Mouse (Mus musculus) neural tube, embryonic 15.5 days (tissue): Measurements from ENCODE around the gene Arhgap31. TPM values are rescaled to one million over a fixed set of nuclear protein-coding genes. Genes with fewer than 3 reads are reported as not detected.

Source experiments
- ATAC-seq: fragments of 200-750 bp; cut with Nextera tagmentation; 2 replicates; pipeline ENCODE4 v1.8.0; 2017; ENCODE audit warnings: mild to moderate bottlenecking, moderate TSS enrichment, moderate library complexity; ENCODE audit not compliant: low FRiP score
- H3K27ac ChIP-seq: fragments of 300-500 bp; sonication (generic); replicated peaks from 2 replicates; pipeline ENCODE4 v1.5.1; 2015; ENCODE audit warnings: mild to moderate bottlenecking, inconsistent platforms
- H3K27me3 ChIP-seq: fragments of 300-500 bp; sonication (generic); replicated peaks from 2 replicates; pipeline ENCODE4 v1.6.1; 2015; ENCODE audit warnings: inconsistent platforms
- H3K36me3 ChIP-seq: fragments of 300-500 bp; sonication (generic); 2 replicates; pipeline ENCODE4 v1.6.1; 2015; ENCODE audit warnings: inconsistent platforms
- H3K4me1 ChIP-seq: fragments of 300-500 bp; sonication (generic); 2 replicates; pipeline ENCODE4 v1.6.1; 2015; ENCODE audit warnings: inconsistent platforms
- H3K4me2 ChIP-seq: fragments of 300-500 bp; sonication (generic); 2 replicates; pipeline ENCODE4 v1.6.1; 2015; ENCODE audit warnings: inconsistent platforms, mild to moderate bottlenecking, moderate library complexity
- H3K4me3 ChIP-seq: fragments of 300-500 bp; sonication (generic); replicated peaks from 2 replicates; pipeline ENCODE4 v1.5.1; 2015; ENCODE audit warnings: mild to moderate bottlenecking, inconsistent platforms
- H3K9ac ChIP-seq: fragments of 300-500 bp; sonication (generic); replicated peaks from 2 replicates; pipeline ENCODE4 v1.6.1; 2015; ENCODE audit warnings: mild to moderate bottlenecking, inconsistent platforms
- H3K9me3 ChIP-seq: fragments of 300-500 bp; sonication (generic); replicated peaks from 2 replicates; pipeline ENCODE4 v1.6.1; 2016; ENCODE audit warnings: inconsistent platforms
- WGBS: fragments of 180-500 bp; shearing (Covaris S2); methylation state at CpG from one replicate; pipeline ENCODE4 v1.1.7; 2015; ENCODE audit warnings: mixed read lengths; 5-methylcytosine and 5-hydroxymethylcytosine counted together
- polyA plus RNA-seq: library from polyadenylated mRNA; unstranded; fragments of >200 nt; fragmentation: Nextera tagmentation; extraction: Ambion mirVana; gene quantifications from 2 replicates; pipeline ENCODE4 v1.2.1, GENCODE M21; 2015

The Arhgap31 gene
- polyA plus RNA-seq, 1 experiment from 2014 or later = 5.9 TPM

GRCm38 (mm10) chr16:38617977-38618376 lies 95.1 kb downstream of the Arhgap31 start:
- no peak overlapping the region for H3K4me2 ChIP-seq
- no peak overlapping the region for H3K4me3 ChIP-seq
- no peak overlapping the region for H3K27ac ChIP-seq
- ATAC-seq = no peak
- no peaks in the 10 kb centered on the region for H3K27me3 ChIP-seq
- no peak overlapping the region for H3K9ac ChIP-seq
- no peaks in the 10 kb centered on the region for H3K36me3 ChIP-seq
- no peaks in the 10 kb centered on the region for H3K9me3 ChIP-seq
- 96% methylated on average over 13 of the region's 13 CpGs for WGBS
- peaks cover 2% of the 10 kb centered on the region; the same call in 1 of the 2 replicates for H3K4me1 ChIP-seq

- Histone ChIP-seq H3K4me1 (peaks cover 2% of the 10 kb centered on the region; the same call in 1 of the 2 replicates), H3K4me3 (no peak overlapping the region), H3K9me3 (no peaks in the 10 kb centered on the region; the same call in 1 of the 2 replicates), H3K27me3 (no peaks in the 10 kb centered on the region), H3K27ac (no peak overlapping the region), H3K36me3 (peaks cover 9% of the 10 kb centered on the region; the same call in 1 of the 2 replicates), H3K9ac (no peak overlapping the region), H3K4me2 (no peak overlapping the region)
- 77% methylated on average over 6 of the region's 6 CpGs for WGBS
- no peak for ATAC-seq
These were observed 99.4 kb downstream of the Arhgap31 start for GRCm38 (mm10) chr16:38613646-38614045.

GRCm38 (mm10) chr16:38612646-38613045 lies 100.4 kb downstream of the Arhgap31 start:
- Histone ChIP-seq H3K4me2 (no peak overlapping the region), H3K36me3 (peaks cover 9% of the 10 kb centered on the region; the same call in 1 of the 2 replicates), H3K9ac (no peak overlapping the region), H3K27ac (no peak overlapping the region), H3K4me1 (peaks cover 2% of the 10 kb centered on the region; the same call in 1 of the 2 replicates), H3K4me3 (no peak overlapping the region), H3K9me3 (no peaks in the 10 kb centered on the region; the same call in 1 of the 2 replicates), H3K27me3 (no peaks in the 10 kb centered on the region)
- no peak for ATAC-seq
- WGBS = 61% methylated on average over 5 of the region's 5 CpGs

- H3K4me1 ChIP-seq = peaks cover 2% of the 10 kb centered on the region; the same call in 1 of the 2 replicates
- H3K27me3 ChIP-seq = no peaks in the 10 kb centered on the region
- WGBS = 79% methylated on average over 18 of the region's 18 CpGs
These were observed 104.0 kb downstream of the Arhgap31 start for GRCm38 (mm10) chr16:38609092-38609491.

GRCm38 (mm10) chr16:38608687-38609086 lies 104.4 kb downstream of the Arhgap31 start:
- H3K27me3 ChIP-seq = no peaks in the 10 kb centered on the region
- no peaks in the 10 kb centered on the region; the same call in 1 of the 2 replicates for H3K9me3 ChIP-seq
- no peak overlapping the region for H3K4me3 ChIP-seq
- no peak overlapping the region for H3K4me2 ChIP-seq
- no peak for ATAC-seq
- peaks cover 9% of the 10 kb centered on the region; the same call in 1 of the 2 replicates for H3K36me3 ChIP-seq
- 85% methylated on average over 12 of the region's 12 CpGs for WGBS
- H3K9ac ChIP-seq = no peak overlapping the region
- H3K4me1 ChIP-seq = no peaks in the 10 kb centered on the region
- no peak overlapping the region for H3K27ac ChIP-seq

More at GRCm38 (mm10) chr16:38609092-38609491, 104.0 kb downstream of the Arhgap31 start:
- Histone ChIP-seq H3K9me3 (no peaks in the 10 kb centered on the region; the same call in 1 of the 2 replicates), H3K27ac (no peak overlapping the region), H3K4me3 (no peak overlapping the region), H3K9ac (no peak overlapping the region), H3K36me3 (peaks cover 9% of the 10 kb centered on the region; the same call in 1 of the 2 replicates), H3K4me2 (no peak overlapping the region)
- no peak for ATAC-seq

GRCm38 (mm10) chr16:38606509-38606908 lies 106.6 kb downstream of the Arhgap31 start:
- no peak overlapping the region for H3K27ac ChIP-seq
- peaks cover 9% of the 10 kb centered on the region; the same call in 1 of the 2 replicates for H3K36me3 ChIP-seq
- no peak overlapping the region for H3K9ac ChIP-seq
- no peaks in the 10 kb centered on the region for H3K4me1 ChIP-seq
- no peak for ATAC-seq
- H3K9me3 ChIP-seq = no peaks in the 10 kb centered on the region; the same call in 1 of the 2 replicates
- H3K4me3 ChIP-seq = no peak overlapping the region
- H3K4me2 ChIP-seq = no peak overlapping the region
- no peaks in the 10 kb centered on the region for H3K27me3 ChIP-seq
- 90% methylated on average over 7 of the region's 7 CpGs for WGBS

GRCm38 (mm10) chr16:38602989-38603804 lies 109.9 kb downstream of the Arhgap31 start:
- H3K9ac ChIP-seq = no peak overlapping the region
- no peaks in the 10 kb centered on the region for H3K27me3 ChIP-seq
- no peak overlapping the region for H3K4me3 ChIP-seq
- H3K27ac ChIP-seq = no peak overlapping the region
- H3K9me3 ChIP-seq = no peaks in the 10 kb centered on the region
- no peaks in the 10 kb centered on the region for H3K36me3 ChIP-seq
- H3K4me1 ChIP-seq = no peaks in the 10 kb centered on the region
- WGBS = 55% methylated on average over 11 of the region's 11 CpGs
- ATAC-seq = no peak
- H3K4me2 ChIP-seq = peak overlapping the region; percentile 3; the same call in 1 of the 2 replicates

GRCm38 (mm10) chr16:38598986-38599680 lies 113.9 kb downstream of the Arhgap31 start:
- Histone ChIP-seq H3K4me1 (no peaks in the 10 kb centered on the region), H3K36me3 (0 out of 2 replicates have a peak, but pooled peaks cover 4% of the 10 kb centered on the region), H3K9ac (no peak overlapping the region), H3K4me2 (no peak overlapping the region), H3K4me3 (no peak overlapping the region), H3K9me3 (no peaks in the 10 kb centered on the region), H3K27me3 (no peaks in the 10 kb centered on the region), H3K27ac (no peak overlapping the region)
- ATAC-seq = no peak
- WGBS = 66% methylated on average over 11 of the region's 11 CpGs

- ATAC-seq = no peak
- H3K27ac ChIP-seq = no peak overlapping the region
- 89% methylated on average over 2 of the region's 2 CpGs for WGBS
These were observed 116.4 kb downstream of the Arhgap31 start for GRCm38 (mm10) chr16:38596651-38597050.

GRCm38 (mm10) chr16:38596099-38596498 lies 117.0 kb downstream of the Arhgap31 start:
- H3K4me1 ChIP-seq = no peaks in the 10 kb centered on the region
- no peak overlapping the region for H3K4me2 ChIP-seq
- no peaks in the 10 kb centered on the region for H3K27me3 ChIP-seq
- ATAC-seq = no peak
- peaks cover 20% of the 10 kb centered on the region for H3K36me3 ChIP-seq
- no peak overlapping the region for H3K4me3 ChIP-seq
- H3K9me3 ChIP-seq = no peaks in the 10 kb centered on the region
- 96% methylated on average over 2 of the region's 2 CpGs for WGBS
- no peak overlapping the region for H3K27ac ChIP-seq
- no peak overlapping the region for H3K9ac ChIP-seq

More at GRCm38 (mm10) chr16:38596651-38597050, 116.4 kb downstream of the Arhgap31 start:
- Histone ChIP-seq H3K9ac (no peak overlapping the region), H3K27me3 (no peaks in the 10 kb centered on the region), H3K4me2 (no peak overlapping the region), H3K4me1 (no peaks in the 10 kb centered on the region), H3K36me3 (peaks cover 15% of the 10 kb centered on the region), H3K4me3 (no peak overlapping the region), H3K9me3 (no peaks in the 10 kb centered on the region)

- WGBS = 95% methylated on average over 1 of the region's 1 CpGs
- Histone ChIP-seq H3K4me2 (no peak overlapping the region), H3K36me3 (peaks cover 26% of the 10 kb centered on the region), H3K27me3 (no peaks in the 10 kb centered on the region), H3K27ac (no peak overlapping the region), H3K9me3 (no peaks in the 10 kb centered on the region), H3K4me1 (no peaks in the 10 kb centered on the region), H3K9ac (no peak overlapping the region), H3K4me3 (no peak overlapping the region)
- ATAC-seq = no peak
These were observed 118.6 kb downstream of the Arhgap31 start for GRCm38 (mm10) chr16:38594435-38594834.
